Mouse (Mus musculus) ES-Bruce4 (cell line): ENCODE data around the gene Ankmy2.

Source experiments
- CTCF ChIP-seq: IDR thresholded peaks from one replicate; pipeline ENCODE4 v1.8.1; 2011; ENCODE audit warnings: low read depth, low read length
- EP300 ChIP-seq: IDR thresholded peaks from 2 replicates; pipeline ENCODE4 v1.6.1; 2011; ENCODE audit warnings: low read depth, low read length; ENCODE audit not compliant: insufficient read depth
- POLR2A ChIP-seq: IDR thresholded peaks from one replicate; pipeline ENCODE4 v1.8.1; 2011; ENCODE audit warnings: low read length; ENCODE audit not compliant: insufficient read depth

DNA sequence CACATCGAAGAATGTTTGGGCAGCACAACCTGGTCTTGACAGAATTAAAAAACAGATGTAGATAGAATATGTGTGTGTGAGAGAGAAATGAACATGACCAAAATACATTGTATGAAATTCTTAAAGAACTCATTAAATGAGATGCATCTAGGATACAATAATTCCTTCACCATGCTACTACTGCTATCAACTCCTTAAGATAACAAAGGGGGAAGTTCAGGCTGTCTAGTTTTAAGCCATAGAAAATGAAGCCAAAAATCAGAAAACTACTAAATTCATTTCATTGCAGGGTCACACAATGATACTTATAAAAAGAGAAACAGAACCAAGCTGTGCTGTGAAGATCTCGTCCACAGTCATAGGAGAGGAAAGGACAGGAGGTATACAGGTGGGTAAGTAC is 24.7 kb upstream of the Ankmy2 start:
- TF ChIP-seq CTCF, result no peak
- TF ChIP-seq POLR2A, result no peak
- TF ChIP-seq EP300, result no peak
